Mouse (Mus musculus) lung, postnatal 4 days (tissue): ENCODE results near the gene Tm4sf5.

Experiments used
- DNase-seq, 2 experiments: peaks; one replicate each; pipeline ENCODE4 v3.0.0; 2021

Gene Tm4sf5

GRCm38 (mm10) chr11:70553940-70554339, 48.9 kb downstream of the Tm4sf5 start:
- no peak for DNase-seq

GRCm38 (mm10) chr11:70557545-70557944, 52.5 kb downstream of the Tm4sf5 start:
- no peak for DNase-seq
